In genomic region chr11:30754855-30755530, GRCm38 (mm10) we compare ENCODE assay signal across 8 mouse cellular contexts. TPM values are rescaled to one million over a fixed set of nuclear protein-coding genes. Genes with fewer than 3 reads are reported as not detected.
DNase-seq lines count a peak whose midpoint lies in the region; ATAC-seq and TF ChIP-seq lines count a peak whose summit lies in the region.
"Had no signal": no experiment of that assay in that cellular context is flagged by ENCODE, and none has a peak within 500 bp of the region (broad histone marks: within the 10 kb centered on the region; RNA-seq: fewer than 3 reads in every experiment).

No protein-coding gene starts in this region.

- H3K9me3 ChIP-seq in forebrain, embryonic 14.5 days (replicated peaks; ENCODE audit: control insufficient read depth, low read length), result no peaks in the 10 kb centered on the region
- no peaks in the 10 kb centered on the region for H3K9me3 ChIP-seq in hindbrain, embryonic 12.5 days (replicated peaks)

- no peaks in the 10 kb centered on the region for H3K36me3 ChIP-seq in forebrain, embryonic 14.5 days (ENCODE audit: control insufficient read depth, insufficient read depth, low read length)
- no peaks in the 10 kb centered on the region for H3K36me3 ChIP-seq in hindbrain, embryonic 12.5 days
- H3K36me3 ChIP-seq in liver, adult 2 months (ENCODE audit: control insufficient read depth, insufficient read depth, low read length), result no peaks in the 10 kb centered on the region

- DNase-seq in Muller cell, postnatal 12 days (ENCODE audit: inconsistent ontology term), result peak; percentile 43
- peak; percentile 41 for DNase-seq in adrenal gland, postnatal 10 days
- DNase-seq in forebrain, embryonic 14.5 days (ENCODE audit: low spot score), result peak; percentile 45
- no peak for DNase-seq in liver, adult 2 months (ENCODE audit: extremely low read depth, low read depth, low spot score)
- DNase-seq in neural tube, embryonic 10.5 days (ENCODE audit: extremely low spot score, low spot score), result peak; percentile 65
- no peak for DNase-seq in spleen, postnatal 14 days (ENCODE audit: low spot score in 2 of 2)

- no peak for TF ChIP-seq CTCF in liver, adult 2 months (IDR thresholded peaks at IDR 0.05; ENCODE audit: low read depth, low read length)

- H3K4me3 ChIP-seq in forebrain, embryonic 14.5 days (ENCODE audit: low read depth, low read length), result peak overlapping the region; percentile 55
- H3K4me3 ChIP-seq in hindbrain, embryonic 12.5 days, result peak overlapping the region; percentile 65
- peak overlapping the region; percentile 58; the same call in 1 of the 2 replicates for H3K4me3 ChIP-seq in liver, adult 2 months (ENCODE audit: insufficient read depth, low read depth, low read length)
- H3K4me3 ChIP-seq: erythroblast, embryonic 14.5 days had no signal

- ATAC-seq in forebrain, embryonic 14.5 days, result peak; percentile 94
- peak; percentile 91 for ATAC-seq in hindbrain, embryonic 12.5 days (ENCODE audit: low FRiP score)

- H3K27ac ChIP-seq in forebrain, embryonic 14.5 days (ENCODE audit: low read depth, low read length), result no peak overlapping the region
- H3K27ac ChIP-seq in hindbrain, embryonic 12.5 days, result no peak overlapping the region
- H3K27ac ChIP-seq in liver, adult 2 months (replicated peaks; ENCODE audit: insufficient read depth, low read depth, low read length), result no peak overlapping the region

- no peaks in the 10 kb centered on the region for H3K4me1 ChIP-seq in forebrain, embryonic 14.5 days (ENCODE audit: control insufficient read depth, insufficient read depth, low read length)
- no peaks in the 10 kb centered on the region for H3K4me1 ChIP-seq in hindbrain, embryonic 12.5 days
- no peaks in the 10 kb centered on the region for H3K4me1 ChIP-seq in liver, adult 2 months (ENCODE audit: control insufficient read depth, insufficient read depth, low read length)

- H3K9ac ChIP-seq in forebrain, embryonic 14.5 days (ENCODE audit: low read length), result peak overlapping the region; percentile 73
- peak overlapping the region; percentile 72 for H3K9ac ChIP-seq in hindbrain, embryonic 12.5 days
- H3K9ac ChIP-seq in liver, adult 2 months (ENCODE audit: low read depth, low read length), result peak overlapping the region; percentile 59

- H3K27me3 ChIP-seq in forebrain, embryonic 14.5 days (replicated peaks; ENCODE audit: control insufficient read depth, insufficient read depth, low read length), result 0 out of 2 replicates have a peak, but pooled peaks cover 4% of the 10 kb centered on the region
- peaks cover 21% of the 10 kb centered on the region for H3K27me3 ChIP-seq in hindbrain, embryonic 12.5 days
- no peaks in the 10 kb centered on the region for H3K27me3 ChIP-seq in liver, adult 2 months (ENCODE audit: control insufficient read depth, insufficient read depth, low read length)

- no peak for TF ChIP-seq POLR2A in liver, adult 2 months (IDR thresholded peaks at IDR 0.05; ENCODE audit: extremely low read depth, insufficient read depth, low read length)

- H3K4me2 ChIP-seq in forebrain, embryonic 14.5 days (ENCODE audit: low read length), result peak overlapping the region; percentile 93
- peak overlapping the region; percentile 99 for H3K4me2 ChIP-seq in hindbrain, embryonic 12.5 days (replicated peaks)

- H3K79me2 ChIP-seq in liver, adult 2 months (ENCODE audit: control insufficient read depth, insufficient read depth, low read length), result no peaks in the 10 kb centered on the region

- WGBS in forebrain, embryonic 14.5 days, result under 1% methylated on average over 58 of the region's 66 CpGs
- WGBS in hindbrain, embryonic 12.5 days, result under 1% methylated on average over 54 of the region's 66 CpGs
- WGBS in liver, adult 2 months, result 2% methylated on average over 53 of the region's 66 CpGs

RNA-seq across cellular contexts. Expression of gene Psme4, which starts 16.5 kb away (rescaled TPM):
- total RNA-seq in adrenal gland, postnatal 10 days (2021), result 10 to 100 TPM; 56.9 to 72.2 TPM
- polyA plus RNA-seq in forebrain, embryonic 14.5 days (2014; fragmentation: Nextera tagmentation; extraction: Ambion mirVana), result 21.3 and 22.7 TPM in 2 replicates
- 34.5 and 36.6 TPM in 2 replicates for polyA plus RNA-seq in hindbrain, embryonic 12.5 days (2016; fragmentation: Nextera tagmentation; extraction: Ambion mirVana)
- 71.4 and 77.8 TPM in 2 replicates for total RNA-seq in liver, adult 2 months (2014; rRNA removed)
- polyA plus RNA-seq in liver, adult 2 months (2012; rRNA removed), result 10.7 and 10.9 TPM in 2 replicates

Comparison
In these comparisons a context has a peak if more than half of its experiments do, and no peak if none do; other contexts are left out.
1. DNase-seq: peak in Muller cell, postnatal 12 days (single experiment), adrenal gland, postnatal 10 days (single experiment), forebrain, embryonic 14.5 days (single experiment) and neural tube, embryonic 10.5 days (single experiment); none in liver, adult 2 months (single experiment) and spleen, postnatal 14 days (0 of 2).
2. Peak in every context shown above with its lines, with median percentiles within 50 percentile points of each other: H3K4me3 ChIP-seq and H3K9ac ChIP-seq.